Mouse (Mus musculus) testis, postnatal 14 days (tissue): ENCODE results near the gene Dnah17.

Experiments
- DNase-seq: peaks from one replicate; pipeline ENCODE4 v3.0.0; 2021; ENCODE audit warnings: low spot score

Dnah17 gene

DNA sequence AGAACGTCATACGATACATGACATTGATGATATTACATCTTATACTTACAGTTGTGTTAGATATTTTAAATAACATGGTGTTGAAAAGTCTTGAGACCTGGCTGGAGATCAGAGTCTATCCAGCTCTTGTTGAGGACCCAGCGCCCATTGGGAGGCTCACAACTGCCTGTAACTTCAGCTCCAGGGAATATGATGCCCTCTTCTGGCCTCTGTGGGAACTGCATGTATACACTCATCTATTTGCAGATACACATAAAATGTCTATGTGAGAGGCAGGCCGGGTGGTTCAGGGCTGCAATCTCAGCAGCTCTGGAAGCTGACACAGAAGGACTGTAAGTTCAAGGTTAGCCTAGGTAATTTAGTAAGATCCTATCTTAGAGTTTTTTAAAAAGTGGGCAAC, 112.1 kb downstream of the Dnah17 start:
- no peak for DNase-seq

DNA sequence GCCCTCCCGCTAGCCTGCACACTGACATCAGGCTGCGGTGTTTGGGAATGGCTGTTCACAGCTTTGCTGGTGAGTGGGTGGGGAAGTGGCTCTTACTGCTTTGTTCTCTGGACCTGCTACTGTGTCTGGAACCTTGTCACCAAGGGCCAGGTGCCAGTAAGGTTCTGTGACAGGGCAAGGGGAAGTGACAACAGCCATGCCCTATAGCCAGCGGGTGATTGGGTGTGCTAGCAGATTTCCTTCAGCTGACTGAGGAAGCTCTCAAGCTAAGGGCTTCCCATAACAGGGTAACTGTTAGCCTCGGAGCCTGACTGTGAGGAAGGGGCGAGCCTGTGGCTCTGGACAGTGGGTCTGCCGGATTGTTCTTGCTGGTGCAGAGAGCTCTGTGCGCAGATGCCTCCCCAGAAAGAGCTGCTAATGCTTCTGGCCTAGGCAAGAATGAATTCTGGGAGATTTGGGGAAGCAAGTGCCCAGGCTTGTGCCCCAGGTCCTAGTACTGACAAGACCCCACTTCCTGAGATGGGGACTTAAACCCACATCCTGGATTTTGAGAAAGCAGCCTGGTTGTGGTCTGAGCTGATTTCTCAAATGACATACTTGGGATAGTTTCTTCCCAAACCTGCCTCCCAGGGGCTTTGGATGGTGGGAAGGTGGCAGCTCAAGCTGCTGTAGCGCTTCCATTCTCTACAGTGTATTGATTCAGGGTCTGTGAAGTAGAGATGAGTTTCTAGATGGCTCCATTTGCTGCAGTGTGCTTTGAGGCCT, 114.9 kb downstream of the Dnah17 start:
- DNase-seq, result no peak

DNA sequence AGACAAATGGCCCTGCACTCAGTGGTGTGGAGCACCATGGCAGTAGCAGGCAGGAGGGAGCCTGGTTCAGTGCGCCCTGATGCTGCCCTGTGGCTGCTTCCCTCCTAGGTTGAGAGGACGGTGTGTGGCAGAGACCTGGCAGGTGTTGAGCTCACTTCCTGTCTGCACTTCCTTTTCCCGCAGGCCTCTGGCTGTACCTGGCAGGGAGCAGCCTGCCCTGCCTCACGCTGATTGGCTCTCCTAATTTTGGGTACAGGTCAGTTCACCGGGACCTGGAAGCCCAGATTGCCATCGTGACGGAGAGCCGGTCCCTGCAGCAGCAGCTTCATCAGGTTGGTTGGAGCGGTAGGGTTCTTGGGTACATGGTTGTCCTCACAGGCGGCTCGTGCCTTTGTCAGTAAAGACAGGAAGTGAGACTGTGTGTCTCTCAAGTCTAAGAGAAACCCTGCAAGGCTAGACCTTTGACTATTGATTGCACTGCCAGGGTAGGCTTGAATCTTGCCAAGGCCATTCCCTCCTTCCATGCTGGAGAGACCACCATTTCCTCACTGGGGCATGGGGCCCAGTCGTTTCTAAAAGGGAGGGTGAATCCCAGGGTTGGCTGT, 115.9 kb downstream of the Dnah17 start:
- DNase-seq, result no peak

DNA sequence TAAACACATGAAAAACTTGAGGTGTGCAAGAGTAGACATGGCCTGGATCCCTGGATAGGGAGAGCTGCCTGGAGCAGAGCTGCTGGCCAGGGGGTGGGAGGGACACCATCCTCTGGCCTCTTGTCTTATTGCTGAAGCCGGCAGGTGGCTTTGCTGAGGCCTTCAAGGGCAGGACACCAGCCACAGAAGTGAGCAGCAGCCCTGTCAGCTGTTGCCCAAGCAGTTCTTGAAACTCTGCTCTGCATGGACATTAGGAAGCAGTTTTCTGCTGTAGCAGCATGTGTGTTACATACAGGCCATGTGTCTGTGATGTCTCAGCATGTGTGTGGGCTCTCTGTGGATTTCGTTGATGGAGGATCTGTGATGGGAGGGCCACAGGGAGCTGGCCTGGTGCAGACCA, 117.1 kb downstream of the Dnah17 start:
- no peak for DNase-seq

DNA sequence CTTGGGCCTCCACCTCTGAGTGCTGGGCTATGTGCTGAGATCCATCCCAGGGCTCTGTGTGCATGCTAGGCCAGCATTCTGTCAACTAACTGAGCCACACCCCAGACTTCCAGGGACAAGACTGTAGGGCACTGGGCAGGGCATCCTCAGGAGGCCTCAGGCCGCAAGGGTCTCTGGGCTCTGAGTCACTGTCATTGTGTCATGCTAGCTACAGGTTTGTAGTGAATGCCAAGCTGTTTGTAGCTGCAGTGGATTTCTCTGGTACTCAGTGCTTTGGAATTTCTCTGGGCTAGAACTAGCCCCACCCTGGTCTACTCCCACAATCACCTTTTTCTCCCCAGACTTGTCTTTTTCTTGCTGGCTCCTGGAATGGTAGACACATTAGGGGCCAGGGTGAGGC, 117.8 kb downstream of the Dnah17 start:
- no peak for DNase-seq

DNA sequence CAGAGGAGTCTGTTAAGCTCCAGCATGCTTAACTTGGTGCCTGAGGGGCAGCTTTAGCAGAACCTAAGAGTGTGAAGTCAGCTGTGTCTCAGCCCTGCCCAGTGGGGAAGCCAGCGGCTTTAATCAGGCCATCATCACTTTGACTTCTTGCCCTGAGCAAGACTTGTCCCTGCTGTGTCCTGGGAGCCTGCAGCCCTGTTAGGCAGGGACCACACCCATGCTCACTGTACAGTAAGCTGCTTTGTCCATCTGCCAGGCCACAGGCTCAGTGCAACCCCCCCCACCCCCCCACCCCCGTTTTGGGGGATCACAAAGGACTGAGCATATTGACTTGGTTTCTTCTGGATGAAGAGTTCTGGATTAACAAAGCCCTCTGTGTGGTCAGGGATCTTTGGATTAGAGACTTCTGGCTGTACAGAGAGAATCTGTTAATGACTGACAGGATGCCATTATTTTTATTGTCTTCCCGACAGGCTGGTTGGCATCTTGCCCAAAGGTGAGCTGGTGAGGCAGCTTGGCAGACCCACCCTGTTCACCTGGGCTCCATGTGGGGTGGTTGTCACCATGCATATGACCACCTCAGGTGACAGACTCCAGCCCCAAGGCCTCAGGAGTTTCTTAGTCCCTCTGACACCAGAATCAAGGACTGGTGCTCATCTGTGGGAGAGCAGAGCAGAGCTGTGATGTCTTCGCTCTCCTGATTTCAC, 120.4 kb downstream of the Dnah17 start:
- no peak for DNase-seq

DNA sequence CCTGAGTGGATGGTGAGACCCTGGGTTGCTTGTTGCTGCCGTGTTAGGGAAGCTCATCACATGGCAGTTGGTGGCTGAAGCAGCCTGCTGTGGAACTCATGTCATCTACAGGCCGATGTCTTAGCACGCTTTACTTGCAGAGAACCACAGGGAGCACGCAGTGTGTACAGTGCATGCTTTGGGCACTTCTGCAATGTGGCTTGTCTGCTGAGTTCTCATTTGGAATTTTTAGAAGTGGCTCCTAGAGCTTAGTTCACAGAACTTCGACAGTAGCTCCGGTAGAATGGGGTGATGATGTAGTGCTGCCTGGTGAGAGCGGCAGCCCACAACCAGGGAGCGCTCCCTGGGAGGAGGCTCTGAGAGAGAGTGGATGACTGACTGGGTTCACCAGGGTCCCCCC, 121.6 kb downstream of the Dnah17 start:
- DNase-seq, result no peak

DNA sequence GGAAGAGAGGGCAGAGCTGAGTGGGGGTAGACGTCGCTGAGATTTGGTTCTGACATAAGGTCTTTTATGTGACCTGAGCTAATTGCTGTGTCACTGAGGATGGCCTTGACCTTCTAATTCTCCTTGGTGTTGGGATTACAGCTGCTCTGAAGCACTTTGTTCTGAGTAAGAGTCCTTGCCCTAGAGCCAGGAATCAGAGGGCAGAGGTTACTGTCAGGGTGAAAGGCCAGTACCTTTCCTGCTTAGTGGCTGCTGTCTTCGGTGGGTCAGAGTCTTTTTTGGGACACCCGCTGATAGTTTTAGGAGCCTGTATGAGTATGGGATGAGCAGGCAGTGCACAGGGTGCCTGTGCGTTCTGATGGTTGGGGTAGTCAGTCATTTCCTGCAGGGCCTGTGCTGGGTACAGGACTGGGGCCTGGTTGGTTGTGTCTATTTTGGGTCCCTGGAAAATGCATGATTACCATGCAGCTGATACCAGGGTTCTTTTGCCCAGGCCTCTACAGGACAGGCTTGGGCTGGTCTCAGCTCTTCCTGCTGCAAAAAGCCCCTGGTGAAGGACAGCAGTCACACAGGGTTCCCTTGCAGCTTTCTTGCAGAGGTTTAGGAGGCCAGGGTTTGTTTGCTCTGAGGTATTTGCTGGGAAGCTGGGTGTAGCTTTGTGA, 122.2 kb downstream of the Dnah17 start:
- no peak for DNase-seq

DNA sequence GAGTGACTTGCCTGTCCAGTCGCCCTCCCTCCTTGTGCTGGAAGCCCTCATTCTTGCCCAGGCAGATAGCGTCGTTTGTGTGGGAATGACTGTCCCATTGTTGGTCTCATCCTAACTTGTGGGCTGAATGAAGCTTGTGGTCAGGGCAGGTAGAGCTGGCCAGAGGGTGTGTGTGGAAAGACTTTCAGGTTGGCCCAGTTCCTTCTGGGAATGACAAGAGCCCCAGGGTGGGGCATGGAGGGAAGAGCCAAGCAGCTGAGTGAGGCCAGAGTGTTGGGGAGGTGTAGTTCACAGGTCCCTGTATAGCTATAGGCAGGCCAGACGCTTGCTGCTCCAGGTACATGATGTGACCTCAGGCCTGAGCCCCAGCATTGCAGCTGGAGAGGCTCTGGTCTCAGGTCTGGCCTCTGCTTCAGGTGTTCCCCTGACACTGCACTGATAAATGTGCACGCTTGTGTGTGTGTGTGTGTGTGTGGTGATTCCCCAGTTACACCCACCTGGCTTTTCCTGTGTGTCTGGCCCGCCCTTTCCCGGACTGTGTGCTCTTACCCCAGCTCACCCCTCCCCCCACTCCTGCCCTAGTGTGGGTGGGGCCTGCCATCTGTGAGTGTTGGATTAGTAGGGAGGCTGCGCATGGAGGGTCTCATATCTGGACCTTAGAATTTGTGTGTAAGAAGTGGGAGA, 122.8 kb downstream of the Dnah17 start:
- DNase-seq, result no peak

DNA sequence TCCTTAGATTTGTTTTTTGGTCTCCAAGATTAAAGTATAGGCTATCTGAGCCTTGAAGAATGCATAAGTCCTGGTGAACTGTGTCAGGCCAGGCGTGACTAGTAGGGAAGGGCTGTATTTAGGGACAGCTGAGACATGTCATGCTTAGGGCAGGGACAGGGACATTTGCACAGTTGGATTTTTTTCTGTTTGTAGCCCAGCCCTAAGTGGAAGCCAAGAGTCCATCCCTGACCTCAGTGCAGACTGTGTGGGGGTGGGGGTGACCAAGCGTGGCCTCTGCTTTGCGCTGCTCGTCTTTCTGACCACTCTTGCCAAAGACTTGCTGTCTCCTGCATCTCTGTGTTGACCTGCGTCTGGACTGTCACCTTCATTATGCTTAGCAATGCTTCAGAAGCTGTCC, 126.2 kb downstream of the Dnah17 start:
- DNase-seq, result no peak

DNA sequence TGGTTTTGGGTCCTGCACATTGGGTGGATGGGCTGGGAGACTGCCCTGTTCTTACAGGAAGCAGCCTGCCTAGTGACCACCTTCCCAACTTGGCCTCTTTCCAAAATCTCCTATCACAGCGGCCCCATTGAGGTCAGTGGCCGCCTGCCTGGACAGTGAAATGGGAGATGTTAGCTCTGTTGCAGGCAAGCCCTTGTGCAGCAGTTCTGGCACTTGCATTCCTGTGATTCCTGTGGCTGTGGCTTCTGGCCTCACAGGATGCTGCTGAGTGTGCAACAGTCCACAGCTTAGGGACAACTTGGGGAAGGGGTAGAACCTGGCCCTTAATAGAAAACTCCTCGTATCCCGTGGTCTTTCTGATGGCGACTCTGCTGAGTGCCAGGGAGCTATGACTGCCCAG, 126.7 kb downstream of the Dnah17 start:
- DNase-seq, result no peak

DNA sequence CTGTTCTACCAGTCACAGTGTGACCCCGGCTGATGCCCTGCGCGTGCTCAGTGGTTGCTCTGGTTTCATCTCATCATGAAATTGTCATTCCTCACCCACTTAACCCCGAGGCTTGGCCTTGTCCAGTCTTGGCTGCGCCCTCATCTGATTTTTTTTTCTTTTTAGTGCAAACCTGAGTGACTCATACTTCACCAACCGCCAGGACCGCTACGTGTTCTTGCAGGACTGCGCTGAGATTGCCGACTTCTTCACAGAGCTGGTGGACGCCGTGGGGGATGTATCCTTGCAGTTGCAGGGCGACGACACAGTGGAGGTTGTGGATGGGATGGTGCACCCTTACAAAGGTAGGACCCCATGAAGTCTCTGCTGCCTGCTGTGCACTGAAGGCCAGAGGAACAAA, 127.3 kb downstream of the Dnah17 start:
- DNase-seq, result no peak

DNA sequence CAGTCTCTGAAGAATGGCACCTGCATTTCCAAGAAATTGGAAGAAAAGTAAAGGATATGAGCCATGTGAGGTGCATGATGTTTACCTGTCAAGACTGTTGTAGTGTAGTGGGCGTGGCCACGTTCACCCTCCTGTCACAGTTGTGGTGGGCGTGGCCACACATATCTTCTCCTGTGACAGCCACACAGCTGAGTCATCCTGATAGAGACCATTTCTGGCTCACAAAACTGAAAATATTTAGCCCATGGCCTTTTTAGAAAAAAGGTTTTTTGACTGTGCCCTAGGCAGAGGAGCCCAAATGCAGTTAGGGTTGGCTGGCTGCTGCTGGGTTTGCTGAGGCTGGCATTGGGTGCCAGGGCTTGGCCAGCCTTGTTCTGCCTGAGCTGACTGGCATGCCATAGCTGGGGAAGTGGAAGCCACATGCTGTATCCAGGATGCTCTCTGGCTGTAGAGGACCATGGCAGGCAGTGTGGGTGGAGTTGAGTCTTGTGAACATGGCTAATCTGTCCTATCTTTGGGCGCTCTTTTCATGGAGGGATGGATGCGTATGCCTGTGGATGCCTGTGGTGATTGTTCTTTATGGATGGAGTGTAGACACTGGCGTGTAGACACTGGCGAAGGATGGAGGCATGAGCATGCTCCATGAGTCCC, 129.7 kb downstream of the Dnah17 start:
- DNase-seq, result no peak

DNA sequence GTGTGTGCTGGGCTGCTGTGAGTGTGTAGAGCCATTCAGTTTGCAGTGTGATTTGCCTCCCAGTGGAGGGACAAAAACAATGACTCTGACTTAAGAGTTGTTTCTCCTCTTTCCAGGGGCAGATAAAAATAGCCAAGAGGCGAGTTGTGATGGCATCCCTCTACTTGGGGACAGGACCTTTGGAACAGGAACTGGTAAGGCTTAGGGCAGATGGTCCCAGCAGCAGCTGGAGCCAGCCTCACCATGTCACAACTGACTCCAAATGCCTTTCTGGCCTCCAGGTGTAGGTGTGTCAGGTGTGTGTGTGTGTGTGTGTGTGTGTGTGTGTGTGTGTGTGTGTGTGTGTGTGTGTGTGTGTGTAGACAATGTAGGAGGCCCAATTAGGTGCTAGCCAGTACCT, 130.4 kb downstream of the Dnah17 start:
- no peak for DNase-seq

DNA sequence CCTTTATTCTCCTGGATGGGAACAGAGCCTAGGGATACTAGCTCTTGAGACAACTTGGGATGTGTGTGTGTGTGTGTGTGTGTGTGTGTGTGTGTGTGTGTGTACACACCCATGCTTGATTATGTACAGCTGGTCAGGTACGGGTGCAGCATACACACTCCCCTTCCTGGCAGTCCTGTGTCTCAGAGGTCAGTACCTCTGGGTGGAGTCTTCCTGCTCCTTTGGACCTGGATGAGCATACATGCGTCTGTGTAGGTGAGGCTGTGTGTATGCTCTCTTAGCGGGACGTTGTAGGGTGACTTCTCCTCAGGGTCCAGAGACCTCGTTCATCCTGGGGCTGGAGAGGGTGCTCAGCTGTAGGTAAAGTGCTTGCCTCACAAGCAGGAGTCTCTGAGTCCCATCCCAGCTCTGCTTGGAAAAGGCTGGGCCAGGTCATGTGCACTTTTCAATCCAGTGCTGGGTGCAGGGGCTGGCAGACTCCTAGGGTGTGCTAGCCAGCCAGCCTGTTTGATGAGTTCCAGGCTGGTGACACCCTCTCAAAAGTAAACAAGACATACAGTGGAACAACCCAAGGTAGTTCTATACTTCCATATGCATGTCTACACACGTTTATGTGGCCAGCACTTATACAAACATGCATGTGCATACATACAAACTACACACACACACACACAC, 131.0 kb downstream of the Dnah17 start:
- no peak for DNase-seq

DNA sequence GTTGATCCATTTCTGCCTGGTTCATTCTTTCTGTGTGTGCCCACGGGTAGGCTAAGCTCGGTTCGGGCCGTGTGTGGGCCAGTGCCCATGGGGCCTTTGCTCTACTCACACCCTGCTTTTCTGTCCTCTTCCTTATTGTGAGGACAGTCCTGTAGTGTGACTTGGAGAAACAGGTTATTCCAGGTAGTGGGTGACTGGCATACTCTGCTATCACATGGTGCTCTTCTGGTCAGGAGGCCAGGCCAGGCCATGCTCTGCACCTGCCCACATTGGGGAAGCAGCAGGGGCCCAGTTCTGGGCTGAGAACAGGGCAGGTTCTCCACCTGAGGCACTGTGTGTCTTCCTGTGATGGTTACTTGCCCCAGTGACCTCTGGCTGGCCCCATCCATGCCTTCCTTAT, 132.1 kb downstream of the Dnah17 start:
- DNase-seq, result no peak

DNA sequence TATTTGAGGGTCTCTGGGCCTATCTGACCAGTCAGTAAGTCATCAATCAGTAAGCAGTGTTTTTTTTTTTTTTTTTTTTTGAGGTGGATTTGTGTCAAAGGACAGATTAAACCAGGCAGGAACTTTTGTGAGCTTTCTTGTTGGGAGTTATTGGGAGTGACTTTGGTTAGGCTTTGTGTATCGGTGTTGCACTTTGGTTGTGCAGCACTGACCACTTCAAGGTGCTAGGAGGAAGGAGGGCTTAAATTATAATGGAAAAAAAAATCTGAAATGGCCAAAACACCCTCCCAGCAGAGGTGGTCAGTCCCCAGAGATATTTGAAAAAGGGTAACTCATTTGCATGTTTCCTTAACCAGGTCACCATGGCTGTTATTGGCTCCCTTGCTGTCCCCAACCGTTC, 133.3 kb downstream of the Dnah17 start:
- no peak for DNase-seq

DNA sequence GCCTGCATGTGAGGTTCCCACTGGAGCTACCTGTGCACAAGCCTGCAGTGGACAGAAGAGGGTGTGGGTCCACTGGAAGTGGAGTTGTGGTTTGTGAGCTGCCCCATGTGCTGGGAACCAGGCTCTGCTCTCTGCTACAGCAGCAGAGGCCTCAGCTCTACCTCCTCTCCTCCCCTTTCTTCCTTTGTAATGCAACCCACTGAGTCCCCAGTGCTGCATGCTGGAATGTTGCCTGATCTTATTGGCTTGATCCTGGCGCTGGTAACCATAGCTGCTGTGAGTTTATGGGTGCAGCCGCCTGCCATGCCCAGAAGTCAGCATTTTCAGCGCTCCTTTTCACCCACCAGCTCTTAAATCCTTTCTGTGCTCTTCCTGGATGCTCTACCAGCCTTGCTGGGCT, 134.4 kb downstream of the Dnah17 start:
- DNase-seq, result no peak

DNA sequence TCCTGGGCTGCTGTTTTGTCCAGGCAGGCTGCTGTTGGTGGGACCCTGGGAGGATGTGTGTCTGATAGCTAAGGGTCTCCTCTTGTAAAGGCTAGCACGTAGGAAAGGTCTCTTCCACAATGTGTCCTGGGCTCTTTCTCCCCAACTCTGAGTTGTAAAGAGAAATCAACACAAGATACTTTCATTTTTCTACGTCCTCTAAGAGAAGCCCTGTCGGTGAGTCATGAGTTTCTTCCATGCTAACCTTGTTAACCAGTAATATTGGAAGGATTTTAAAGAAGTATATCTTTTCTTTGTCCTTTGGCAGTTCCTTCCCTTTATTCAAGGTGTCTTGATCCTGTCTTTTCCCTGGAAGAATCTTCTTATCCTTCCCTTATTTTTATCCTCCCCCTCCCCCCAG, 134.8 kb downstream of the Dnah17 start:
- DNase-seq, result no peak

DNA sequence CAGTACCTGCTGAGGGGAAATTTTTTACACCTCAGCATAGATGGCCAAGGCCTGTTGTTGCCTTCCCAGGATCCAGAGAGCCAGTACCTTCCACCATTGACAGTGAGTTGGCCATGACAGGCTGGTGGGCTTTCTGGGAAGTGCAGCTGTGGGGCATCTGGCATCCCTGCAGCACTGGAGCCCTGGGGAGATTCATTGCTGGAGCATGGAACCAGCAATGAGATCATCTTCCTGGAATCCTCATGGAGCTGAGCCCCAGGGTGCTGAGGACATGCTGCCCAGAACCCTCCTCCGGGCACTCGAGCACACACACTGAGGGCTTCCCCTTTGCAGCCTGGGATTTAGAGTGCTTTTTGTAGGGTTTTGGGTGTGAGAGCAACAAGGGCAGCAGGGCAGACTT, 135.2 kb downstream of the Dnah17 start:
- no peak for DNase-seq
